Mouse (Mus musculus) myocyte (in vitro differentiated cells): ENCODE measurements around the gene Scrn3. TPM values are rescaled to one million over a fixed set of nuclear protein-coding genes. Genes with fewer than 3 reads are reported as not detected.

Source experiments
- H3K27me3 ChIP-seq: one replicate; pipeline ENCODE4 v1.6.1; 2011; ENCODE audit not compliant: control insufficient read depth, insufficient read depth, insufficient read length
- H3K36me3 ChIP-seq: one replicate; pipeline ENCODE4 v1.6.1; 2011; ENCODE audit not compliant: control insufficient read depth, insufficient read depth
- H3K4me2 ChIP-seq: one replicate; pipeline ENCODE4 v1.6.1; 2011; ENCODE audit warnings: low read depth, control low read depth
- H3K4me3 ChIP-seq: one replicate; pipeline ENCODE4 v1.5.1; 2011; ENCODE audit warnings: mild to moderate bottlenecking, control low read depth, moderate library complexity
- H3K79me2 ChIP-seq: one replicate; pipeline ENCODE4 v1.6.1; 2011; ENCODE audit not compliant: control insufficient read depth, insufficient read depth
- H3ac ChIP-seq: one replicate; pipeline ENCODE4 v1.6.1; 2011; ENCODE audit not compliant: control insufficient read depth, insufficient read length
- CEBPB ChIP-seq: IDR thresholded peaks from 2 replicates; pipeline ENCODE4 v1.6.1; 2011; ENCODE audit warnings: mild to moderate bottlenecking, moderate library complexity; ENCODE audit not compliant: poor library complexity, insufficient read depth, severe bottlenecking
- E2F4 ChIP-seq: IDR thresholded peaks from one replicate; pipeline ENCODE4 v1.6.1; 2011; ENCODE audit warnings: mild to moderate bottlenecking, control low read depth, moderate library complexity; ENCODE audit not compliant: insufficient read depth
- MAX ChIP-seq: IDR thresholded peaks from one replicate; pipeline ENCODE4 v1.6.1; 2011; ENCODE audit warnings: low read depth, mild to moderate bottlenecking, control low read depth
- MYOD1 ChIP-seq, 3 experiments: IDR thresholded peaks; one replicate each; pipeline ENCODE4 v1.6.1; 2011; ENCODE audit warnings: control low read depth in 2 of 3, low read depth in 2 of 3, mild to moderate bottlenecking in 2 of 3, moderate library complexity in 1 of 3; ENCODE audit not compliant: insufficient read length in 2 of 3, control insufficient read depth in 1 of 3
- MYOG ChIP-seq, 3 experiments: IDR thresholded peaks; one replicate each; pipeline ENCODE4 v1.6.1; 2011; ENCODE audit warnings: control low read depth in 2 of 3, low read depth in 2 of 3, mild to moderate bottlenecking in 2 of 3; ENCODE audit not compliant: insufficient read length in 2 of 3, control insufficient read depth in 1 of 3, insufficient read depth in 1 of 3
- POLR2A ChIP-seq: IDR thresholded peaks from one replicate; pipeline ENCODE4 v1.6.1; 2011; ENCODE audit warnings: low read depth, mild to moderate bottlenecking, control low read depth, moderate library complexity; ENCODE audit not compliant: insufficient read length
- POLR2AphosphoS2 ChIP-seq: IDR thresholded peaks from one replicate; pipeline ENCODE4 v1.6.1; 2011; ENCODE audit warnings: low read depth, control low read depth; ENCODE audit not compliant: insufficient read length
- REST ChIP-seq: IDR thresholded peaks from one replicate; pipeline ENCODE4 v1.6.1; 2011; ENCODE audit warnings: mild to moderate bottlenecking, control low read depth, moderate library complexity; ENCODE audit not compliant: insufficient read depth, insufficient read length
- SRF ChIP-seq: IDR thresholded peaks from one replicate; pipeline ENCODE4 v1.6.1; 2011; ENCODE audit warnings: low read depth; ENCODE audit not compliant: control insufficient read depth, insufficient read length
- TCF12 ChIP-seq: IDR thresholded peaks from one replicate; pipeline ENCODE4 v1.6.1; 2011; ENCODE audit warnings: mild to moderate bottlenecking, control low read depth; ENCODE audit not compliant: poor library complexity, insufficient read depth, severe bottlenecking
- TCF3 ChIP-seq: IDR thresholded peaks from one replicate; pipeline ENCODE4 v1.6.1; 2011; ENCODE audit warnings: low read depth, control low read depth; ENCODE audit not compliant: insufficient read length
- USF1 ChIP-seq: IDR thresholded peaks from one replicate; pipeline ENCODE4 v1.6.1; 2011; ENCODE audit warnings: low read depth, mild to moderate bottlenecking, control low read depth, moderate library complexity
- polyA plus RNA-seq: library from polyadenylated mRNA; unstranded; fragments of >200 nt; fragmentation: generic; extraction: Trizol; gene quantifications from one replicate; pipeline ENCODE4 v1.2.1, GENCODE M21; 2012; ENCODE audit warnings: missing spikeins

The Scrn3 gene
- polyA plus RNA-seq, 1 experiment = 10.7 TPM

- Histone ChIP-seq H3K4me3 (no peak overlapping the region), H3ac (no peak overlapping the region), H3K27me3 (peaks cover 27% of the 10 kb centered on the region), H3K4me2 (no peak overlapping the region), H3K36me3 (no peaks in the 10 kb centered on the region), H3K79me2 (no peaks in the 10 kb centered on the region)
- no peak for TF ChIP-seq REST
- TF ChIP-seq MAX = no peak
- no peak for TF ChIP-seq TCF12
- TF ChIP-seq MYOG (IDR thresholded peaks at IDR 0.05; ENCODE audit: control insufficient read depth in 1 of 3, insufficient read depth in 1 of 3, insufficient read length in 2 of 3, low read depth in 2 of 3) = no peak
- TF ChIP-seq POLR2A = no peak
- TF ChIP-seq E2F4 = no peak
- no peak for TF ChIP-seq TCF3
- TF ChIP-seq POLR2AphosphoS2 = no peak
- no peak for TF ChIP-seq MYOD1 (IDR thresholded peaks at IDR 0.05; ENCODE audit: control insufficient read depth in 1 of 3, insufficient read length in 2 of 3, low read depth in 2 of 3)
- no peak for TF ChIP-seq SRF
- TF ChIP-seq USF1 = no peak
- TF ChIP-seq CEBPB = no peak
Observed at GRCm38 (mm10) chr2:73268836-73269395, 43.5 kb upstream of the Scrn3 start.

GRCm38 (mm10) chr2:73269666-73270065, 42.7 kb upstream of the Scrn3 start:
- H3K4me2 ChIP-seq = no peak overlapping the region
- no peaks in the 10 kb centered on the region for H3K79me2 ChIP-seq
- no peaks in the 10 kb centered on the region for H3K36me3 ChIP-seq
- H3K27me3 ChIP-seq = peaks cover 35% of the 10 kb centered on the region
- no peak for TF ChIP-seq POLR2A
- TF ChIP-seq MAX = no peak
- no peak overlapping the region for H3ac ChIP-seq
- no peak overlapping the region for H3K4me3 ChIP-seq

- H3K36me3 ChIP-seq = no peaks in the 10 kb centered on the region
- no peaks in the 10 kb centered on the region for H3K79me2 ChIP-seq
- no peak for TF ChIP-seq SRF
- no peak for TF ChIP-seq POLR2A
- no peak for TF ChIP-seq USF1
- TF ChIP-seq POLR2AphosphoS2 = no peak
- TF ChIP-seq TCF12 = no peak
- TF ChIP-seq REST = no peak
- TF ChIP-seq TCF3 = no peak
- TF ChIP-seq CEBPB = no peak
- TF ChIP-seq MYOD1 (IDR thresholded peaks at IDR 0.05; ENCODE audit: control insufficient read depth in 1 of 3, insufficient read length in 2 of 3, low read depth in 2 of 3) = no peak
- no peak for TF ChIP-seq MAX
- no peak for TF ChIP-seq MYOG (IDR thresholded peaks at IDR 0.05; ENCODE audit: control insufficient read depth in 1 of 3, insufficient read depth in 1 of 3, insufficient read length in 2 of 3, low read depth in 2 of 3)
- no peak for TF ChIP-seq E2F4
- no peak overlapping the region for H3K4me3 ChIP-seq
- H3K27me3 ChIP-seq = peaks cover 36% of the 10 kb centered on the region
- H3ac ChIP-seq = no peak overlapping the region
- H3K4me2 ChIP-seq = no peak overlapping the region
Observed at GRCm38 (mm10) chr2:73270071-73270592, 42.3 kb upstream of the Scrn3 start.

- Histone ChIP-seq H3K79me2 (no peaks in the 10 kb centered on the region), H3K27me3 (peaks cover 36% of the 10 kb centered on the region), H3K4me2 (no peak overlapping the region), H3K4me3 (no peak overlapping the region), H3K36me3 (no peaks in the 10 kb centered on the region), H3ac (no peak overlapping the region)
- TF ChIP-seq MYOD1 (IDR thresholded peaks at IDR 0.05; ENCODE audit: control insufficient read depth in 1 of 3, insufficient read length in 2 of 3, low read depth in 2 of 3) (no peak), E2F4 (no peak), MYOG (IDR thresholded peaks at IDR 0.05; ENCODE audit: control insufficient read depth in 1 of 3, insufficient read depth in 1 of 3, insufficient read length in 2 of 3, low read depth in 2 of 3) (no peak), POLR2A (no peak), SRF (no peak), TCF3 (no peak), TCF12 (no peak), USF1 (no peak), CEBPB (no peak), REST (no peak), POLR2AphosphoS2 (no peak), MAX (no peak)
Observed at GRCm38 (mm10) chr2:73270593-73271458, 41.6 kb upstream of the Scrn3 start.
